Mouse (Mus musculus) hindbrain, postnatal 0 days (tissue): Measurements from ENCODE around the gene Adgrg6. TPM values are rescaled to one million over a fixed set of nuclear protein-coding genes. Genes with fewer than 3 reads are reported as not detected.

ENCODE experiments used
- ATAC-seq: fragments of 200-750 bp; cut with Nextera tagmentation; 2 replicates; pipeline ENCODE4 v1.8.0; 2017; ENCODE audit warnings: mild to moderate bottlenecking, moderate TSS enrichment, moderate library complexity
- DNase-seq: peaks from one replicate; pipeline ENCODE4 v3.0.0-alpha.2; 2015; ENCODE audit warnings: low spot score
- H3K27ac ChIP-seq: fragments of 300-500 bp; sonication (generic); 2 replicates; pipeline ENCODE4 v1.5.1; 2014; ENCODE audit warnings: mild to moderate bottlenecking
- H3K27me3 ChIP-seq: fragments of 300-500 bp; sonication (generic); 2 replicates; pipeline ENCODE4 v1.6.1; 2014; ENCODE audit warnings: low read length, mixed read lengths; ENCODE audit not compliant: insufficient read depth
- H3K36me3 ChIP-seq: fragments of 300-500 bp; sonication (generic); 2 replicates; pipeline ENCODE4 v1.6.1; 2014; ENCODE audit warnings: low read length, mixed read lengths; ENCODE audit not compliant: insufficient read depth
- H3K4me1 ChIP-seq: fragments of 300-500 bp; sonication (generic); 2 replicates; pipeline ENCODE4 v1.6.1; 2014; ENCODE audit warnings: antibody characterized with exemption, low read length, mixed read lengths; ENCODE audit not compliant: insufficient read depth
- H3K4me2 ChIP-seq: fragments of 300-500 bp; sonication (generic); 2 replicates; pipeline ENCODE4 v1.6.1; 2014; ENCODE audit warnings: low read depth, mild to moderate bottlenecking, low read length, moderate library complexity, mixed read lengths
- H3K4me3 ChIP-seq: fragments of 300-500 bp; sonication (generic); 2 replicates; pipeline ENCODE4 v1.5.1; 2014; ENCODE audit warnings: low read length
- H3K9ac ChIP-seq: fragments of 300-500 bp; sonication (generic); replicated peaks from 2 replicates; pipeline ENCODE4 v1.6.1; 2014; ENCODE audit warnings: mild to moderate bottlenecking, low read length, moderate library complexity, mixed read lengths
- H3K9me3 ChIP-seq: fragments of 300-500 bp; sonication (generic); 2 replicates; pipeline ENCODE4 v1.6.1; 2016; ENCODE audit warnings: low read length, mixed read lengths
- CTCF ChIP-seq: IDR thresholded peaks from 2 replicates; pipeline ENCODE4 v1.5.1; 2016; ENCODE audit warnings: antibody characterized with exemption, control low read depth, low read depth
- WGBS: fragments of 180-500 bp; shearing (Covaris S2); extraction: QIAGEN DNeasy Blood & Tissue Kit; methylation state at CpG from one replicate; pipeline ENCODE4 v1.1.7; 2014; 5-methylcytosine and 5-hydroxymethylcytosine counted together
- polyA plus RNA-seq: library from polyadenylated mRNA; unstranded; fragments of >200 nt; fragmentation: Nextera tagmentation; extraction: Ambion mirVana; gene quantifications from 2 replicates; pipeline ENCODE4 v1.2.1, GENCODE M21; 2015
- total RNA-seq: library from RNA; depleted of rRNA; stranded (reverse); fragments of >200 nt; gene quantifications from 2 replicates; pipeline ENCODE4 v1.2.3, GENCODE M21; 2014

The Adgrg6 gene
- total and polyA plus RNA-seq, 2 experiments from 2014 or later, result 2.2 to 6.1 TPM

DNA sequence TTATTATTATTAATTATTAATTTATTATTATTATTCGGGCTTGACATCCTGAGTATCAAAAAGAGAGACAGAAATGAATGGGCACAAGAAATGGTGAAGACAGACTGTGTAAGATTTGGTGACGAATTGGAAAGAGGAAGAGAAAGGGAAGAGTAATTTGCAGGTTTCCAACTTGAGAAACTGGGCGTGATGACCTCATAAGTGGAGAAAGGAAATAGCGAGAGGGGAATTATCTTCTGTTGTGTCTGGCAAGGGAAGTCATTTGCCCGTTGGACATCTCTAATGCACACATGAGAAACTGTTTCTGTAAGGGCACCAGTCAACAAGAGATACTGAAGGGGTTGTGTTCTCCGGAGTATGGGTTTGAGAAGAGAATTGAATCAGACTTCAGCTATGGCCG lies 85.6 kb downstream of the Adgrg6 start:
- DNase-seq (no peak), ATAC-seq (no peak)
- Histone ChIP-seq H3K9me3 (no peaks in the 10 kb centered on the region), H3K4me3 (no peak overlapping the region), H3K4me2 (no peak overlapping the region), H3K9ac (no peak overlapping the region), H3K36me3 (no peaks in the 10 kb centered on the region), H3K4me1 (no peaks in the 10 kb centered on the region), H3K27me3 (no peaks in the 10 kb centered on the region), H3K27ac (no peak overlapping the region)
- no peak for TF ChIP-seq CTCF
- WGBS, result 90% methylated on average over 7 of the region's 7 CpGs

GRCm38 (mm10) chr10:14459330-14459729 lies 86.1 kb downstream of the Adgrg6 start:
- H3K4me1 ChIP-seq, result no peaks in the 10 kb centered on the region
- TF ChIP-seq CTCF, result no peak
- H3K9ac ChIP-seq, result no peak overlapping the region
- no peak for ATAC-seq
- no peak overlapping the region for H3K4me3 ChIP-seq
- H3K27me3 ChIP-seq, result no peaks in the 10 kb centered on the region
- no peak overlapping the region for H3K27ac ChIP-seq
- 97% methylated on average over 10 of the region's 10 CpGs for WGBS
- no peak overlapping the region for H3K4me2 ChIP-seq
- H3K9me3 ChIP-seq, result no peaks in the 10 kb centered on the region
- H3K36me3 ChIP-seq, result no peaks in the 10 kb centered on the region
- DNase-seq, result no peak

DNA sequence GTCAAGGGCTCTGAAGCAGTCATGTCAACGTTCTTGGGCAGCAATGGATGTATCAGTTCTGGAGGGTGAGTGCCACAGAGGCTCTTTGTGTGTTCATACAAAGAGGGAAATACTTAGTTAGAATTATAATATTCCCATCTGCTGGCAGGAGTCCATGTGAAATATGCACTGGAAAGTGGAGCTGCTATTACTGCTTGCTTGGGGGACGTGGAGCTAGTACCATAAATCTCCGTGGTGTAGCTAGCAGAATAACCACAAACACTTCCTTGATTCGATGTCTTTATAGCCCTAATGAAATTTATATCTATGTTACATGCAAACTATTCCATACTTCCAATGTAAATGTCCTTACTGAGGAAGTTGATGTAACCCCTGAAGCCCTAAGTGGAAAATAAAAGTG lies 91.0 kb downstream of the Adgrg6 start:
- no peak for TF ChIP-seq CTCF
- no peak overlapping the region for H3K9ac ChIP-seq
- no peak overlapping the region for H3K4me2 ChIP-seq
- 68% methylated on average over 4 of the region's 4 CpGs for WGBS
- no peaks in the 10 kb centered on the region for H3K27me3 ChIP-seq
- H3K4me3 ChIP-seq, result no peak overlapping the region
- no peaks in the 10 kb centered on the region for H3K9me3 ChIP-seq
- H3K4me1 ChIP-seq, result no peaks in the 10 kb centered on the region
- peak; percentile 32 for DNase-seq
- peak; percentile 83 for ATAC-seq
- no peaks in the 10 kb centered on the region for H3K36me3 ChIP-seq
- no peak overlapping the region for H3K27ac ChIP-seq

DNA sequence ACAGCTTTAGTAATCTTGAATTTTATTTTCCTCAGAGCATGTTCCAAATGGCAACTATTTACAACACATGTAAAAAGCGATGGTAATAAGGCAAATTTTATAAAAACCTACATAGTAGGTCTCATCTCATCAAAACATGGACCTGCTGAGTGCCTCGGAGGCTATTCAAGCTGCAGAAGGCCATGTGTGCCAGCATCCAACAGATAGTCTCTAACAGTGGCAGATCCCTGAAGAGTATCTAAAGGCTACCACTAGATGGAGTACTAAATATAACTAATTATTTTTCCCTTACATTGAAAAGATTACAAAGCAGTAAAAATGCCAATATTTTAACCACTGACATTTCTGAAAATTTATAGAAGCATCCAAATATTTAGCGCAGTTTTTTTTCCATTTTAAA lies 93.6 kb downstream of the Adgrg6 start:
- DNase-seq (peak; percentile 67), ATAC-seq (peak; percentile 76; the same call in 1 of the 2 replicates)
- WGBS, result 27% methylated on average over 3 of the region's 3 CpGs

DNA sequence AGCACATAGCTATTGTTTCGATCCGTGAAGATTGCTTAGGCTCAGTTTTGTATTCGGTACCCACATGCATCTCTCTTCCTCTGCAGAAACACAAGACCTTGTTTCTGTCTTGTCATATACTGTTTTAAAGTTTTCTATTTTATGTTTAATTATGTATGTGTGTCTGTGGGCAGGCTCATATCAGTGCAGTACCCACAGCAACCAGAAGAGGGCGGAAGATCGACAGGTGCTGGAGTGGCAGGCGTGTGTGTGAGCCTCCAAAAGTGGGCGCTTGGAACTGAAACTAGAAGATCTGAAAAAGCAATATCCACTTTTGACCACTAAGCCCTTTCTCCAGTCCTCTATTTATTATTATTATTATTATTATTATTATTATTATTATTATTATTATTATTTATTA lies 95.4 kb downstream of the Adgrg6 start:
- no peak for DNase-seq
- peak; percentile 38 for TF ChIP-seq CTCF
- H3K4me3 ChIP-seq, result no peak overlapping the region
- H3K9ac ChIP-seq, result no peak overlapping the region
- WGBS, result 76% methylated on average over 7 of the region's 7 CpGs
- H3K27ac ChIP-seq, result no peak overlapping the region
- H3K4me2 ChIP-seq, result no peak overlapping the region
- H3K9me3 ChIP-seq, result no peaks in the 10 kb centered on the region
- no peak for ATAC-seq
- no peaks in the 10 kb centered on the region for H3K27me3 ChIP-seq
- no peaks in the 10 kb centered on the region for H3K4me1 ChIP-seq
- H3K36me3 ChIP-seq, result no peaks in the 10 kb centered on the region

More for the DNA sequence above, 93.6 kb downstream of the Adgrg6 start:
- H3K4me1 ChIP-seq, result no peaks in the 10 kb centered on the region
- no peak overlapping the region for H3K4me3 ChIP-seq
- no peaks in the 10 kb centered on the region for H3K9me3 ChIP-seq
- H3K27ac ChIP-seq, result no peak overlapping the region
- H3K36me3 ChIP-seq, result no peaks in the 10 kb centered on the region
- TF ChIP-seq CTCF, result peak; percentile 67
- H3K9ac ChIP-seq, result no peak overlapping the region
- no peak overlapping the region for H3K4me2 ChIP-seq
- no peaks in the 10 kb centered on the region for H3K27me3 ChIP-seq

- H3K4me3 ChIP-seq, result no peak overlapping the region
- no peaks in the 10 kb centered on the region for H3K9me3 ChIP-seq
- no peaks in the 10 kb centered on the region for H3K4me1 ChIP-seq
- 91% methylated on average over 12 of the region's 12 CpGs for WGBS
- DNase-seq, result no peak
- H3K9ac ChIP-seq, result no peak overlapping the region
- no peak overlapping the region for H3K27ac ChIP-seq
- no peaks in the 10 kb centered on the region for H3K27me3 ChIP-seq
- no peaks in the 10 kb centered on the region for H3K36me3 ChIP-seq
- H3K4me2 ChIP-seq, result no peak overlapping the region
- no peak for TF ChIP-seq CTCF
- no peak for ATAC-seq
These were observed 99.7 kb downstream of the Adgrg6 start for GRCm38 (mm10) chr10:14445590-14446291.

- DNase-seq (no peak), ATAC-seq (no peak)
- TF ChIP-seq CTCF, result no peak
- Histone ChIP-seq H3K9me3 (no peaks in the 10 kb centered on the region), H3K4me3 (no peak overlapping the region), H3K27me3 (no peaks in the 10 kb centered on the region), H3K36me3 (no peaks in the 10 kb centered on the region), H3K27ac (no peak overlapping the region), H3K9ac (no peak overlapping the region), H3K4me2 (no peak overlapping the region), H3K4me1 (no peaks in the 10 kb centered on the region)
- 91% methylated on average over 9 of the region's 9 CpGs for WGBS
These were observed 104.4 kb downstream of the Adgrg6 start for GRCm38 (mm10) chr10:14440860-14441579.
